Mouse (Mus musculus) stomach, embryonic 15.5 days (tissue): Measurements from ENCODE around the gene Evx1. TPM values are rescaled to one million over a fixed set of nuclear protein-coding genes. Genes with fewer than 3 reads are reported as not detected.

Experiments used
- ATAC-seq: fragments of 200-750 bp; cut with Nextera tagmentation; 2 replicates; pipeline ENCODE4 v1.8.0; 2017; ENCODE audit warnings: low read depth, moderate number of reproducible peaks, moderate TSS enrichment; ENCODE audit not compliant: insufficient read depth, low FRiP score
- H3K27ac ChIP-seq: fragments of 300-500 bp; sonication (generic); 2 replicates; pipeline ENCODE4 v1.5.1; 2015; ENCODE audit warnings: mild to moderate bottlenecking, inconsistent platforms
- H3K27me3 ChIP-seq: fragments of 300-500 bp; sonication (generic); replicated peaks from 2 replicates; pipeline ENCODE4 v1.6.1; 2015; ENCODE audit warnings: inconsistent platforms
- H3K36me3 ChIP-seq: fragments of 300-500 bp; sonication (generic); 2 replicates; pipeline ENCODE4 v1.6.1; 2015; ENCODE audit warnings: inconsistent platforms
- H3K4me1 ChIP-seq: fragments of 300-500 bp; sonication (generic); 2 replicates; pipeline ENCODE4 v1.6.1; 2015; ENCODE audit warnings: inconsistent platforms
- H3K4me2 ChIP-seq: fragments of 300-500 bp; sonication (generic); 2 replicates; pipeline ENCODE4 v1.6.1; 2015; ENCODE audit warnings: mild to moderate bottlenecking, inconsistent platforms
- H3K4me3 ChIP-seq: fragments of 300-500 bp; sonication (generic); replicated peaks from 2 replicates; pipeline ENCODE4 v1.5.1; 2015; ENCODE audit warnings: inconsistent platforms
- H3K9ac ChIP-seq: fragments of 300-500 bp; sonication (generic); 2 replicates; pipeline ENCODE4 v1.6.1; 2015; ENCODE audit warnings: inconsistent platforms
- H3K9me3 ChIP-seq: fragments of 300-500 bp; sonication (generic); 2 replicates; pipeline ENCODE4 v1.6.1; 2016; ENCODE audit warnings: inconsistent platforms
- WGBS: fragments of 180-500 bp; shearing (Covaris S2); methylation state at CpG from one replicate; pipeline ENCODE4 v1.1.7; 2015; 5-methylcytosine and 5-hydroxymethylcytosine counted together
- polyA plus RNA-seq: library from polyadenylated mRNA; unstranded; fragments of >200 nt; fragmentation: Nextera tagmentation; extraction: Ambion mirVana; gene quantifications from 2 replicates; pipeline ENCODE4 v1.2.1, GENCODE M21; 2015

Gene Evx1
- polyA plus RNA-seq, 1 experiment from 2014 or later: not detected

DNA sequence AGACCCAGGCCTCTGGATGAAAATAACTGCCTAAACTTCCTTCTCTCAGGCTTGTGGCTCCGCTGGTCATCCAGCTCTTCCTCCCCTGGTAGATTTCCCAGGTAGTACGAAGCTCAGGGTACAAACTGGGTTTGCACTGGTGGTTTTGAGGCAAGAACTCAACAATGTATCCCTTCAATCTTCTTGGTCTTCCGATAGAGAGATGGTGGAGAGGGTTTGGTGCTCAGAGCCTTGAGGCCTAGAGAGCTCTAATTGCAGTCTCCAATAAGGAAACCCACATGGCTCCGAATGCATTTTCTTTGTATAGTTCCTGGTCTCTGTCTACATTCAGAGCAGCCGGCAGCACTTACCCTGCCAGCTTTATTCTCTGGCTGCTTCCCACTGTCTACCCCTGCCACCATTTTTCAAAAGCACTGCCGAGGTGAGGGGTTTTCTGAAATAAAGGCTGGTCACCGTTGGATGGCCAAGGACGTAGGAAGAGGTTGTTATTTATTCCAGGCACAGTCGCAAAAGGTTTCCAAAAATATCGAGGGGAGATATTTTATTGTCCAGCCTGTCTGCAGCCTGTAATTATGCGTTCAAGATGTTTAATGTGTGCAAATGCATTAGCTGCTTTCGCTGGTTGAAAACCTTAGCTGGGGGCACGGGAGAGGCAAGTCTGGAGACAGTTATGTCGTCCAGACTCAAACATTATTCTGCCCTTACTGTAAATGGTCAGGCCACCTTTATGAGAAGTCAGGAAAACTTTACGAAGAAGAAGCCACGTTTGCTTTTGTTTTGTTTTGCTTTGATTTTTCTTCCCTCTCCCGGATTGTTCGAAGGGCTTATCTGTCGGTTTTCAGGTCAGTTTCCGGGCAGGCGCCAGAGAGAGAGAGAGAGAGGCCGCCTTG lies 40.3 kb upstream of the Evx1 start:
- H3K4me1 ChIP-seq: no peaks in the 10 kb centered on the region
- no peak overlapping the region for H3K4me2 ChIP-seq
- peaks cover 96% of the 10 kb centered on the region for H3K27me3 ChIP-seq
- no peak overlapping the region for H3K27ac ChIP-seq
- no peaks in the 10 kb centered on the region for H3K9me3 ChIP-seq
- no peak for ATAC-seq
- H3K9ac ChIP-seq: no peak overlapping the region
- 14% methylated on average over 21 of the region's 22 CpGs for WGBS
- no peak overlapping the region for H3K4me3 ChIP-seq
- H3K36me3 ChIP-seq: no peaks in the 10 kb centered on the region

GRCm38 (mm10) chr6:52273656-52274280 lies 39.5 kb upstream of the Evx1 start:
- Histone ChIP-seq H3K4me2 (no peak overlapping the region), H3K27ac (no peak overlapping the region), H3K4me3 (no peak overlapping the region), H3K36me3 (no peaks in the 10 kb centered on the region), H3K27me3 (peaks cover 91% of the 10 kb centered on the region), H3K4me1 (no peaks in the 10 kb centered on the region), H3K9me3 (no peaks in the 10 kb centered on the region), H3K9ac (no peak overlapping the region)
- no peak for ATAC-seq
- 4% methylated on average over 22 of the region's 22 CpGs for WGBS

DNA sequence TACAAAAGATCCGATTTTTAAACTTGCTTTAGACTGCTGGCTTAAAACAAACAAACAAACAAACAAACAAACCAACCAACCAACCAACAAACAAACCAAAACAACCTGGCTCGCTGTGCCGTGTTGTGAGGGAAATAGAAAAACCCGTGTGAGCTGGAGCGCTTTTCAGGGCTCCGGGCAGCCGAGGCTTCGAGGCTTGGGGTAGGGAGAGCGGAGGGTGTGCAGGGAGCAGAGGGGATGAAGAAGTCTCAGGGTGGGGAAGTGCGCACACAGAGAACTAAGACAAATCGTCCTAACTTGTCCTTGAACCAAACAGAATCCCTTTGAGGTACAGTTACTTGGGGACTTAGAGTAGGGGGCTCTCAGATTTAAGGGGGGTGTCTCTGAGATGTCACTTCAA lies 38.7 kb upstream of the Evx1 start:
- Histone ChIP-seq H3K36me3 (no peaks in the 10 kb centered on the region), H3K27me3 (peaks cover 87% of the 10 kb centered on the region), H3K9ac (no peak overlapping the region), H3K4me3 (no peak overlapping the region), H3K4me1 (no peaks in the 10 kb centered on the region), H3K9me3 (no peaks in the 10 kb centered on the region), H3K27ac (no peak overlapping the region), H3K4me2 (no peak overlapping the region)
- 6% methylated on average over 11 of the region's 11 CpGs for WGBS
- ATAC-seq: no peak

- H3K27me3 ChIP-seq: peaks cover 75% of the 10 kb centered on the region
- no peak for ATAC-seq
- no peaks in the 10 kb centered on the region for H3K36me3 ChIP-seq
- no peaks in the 10 kb centered on the region for H3K4me1 ChIP-seq
- no peak overlapping the region for H3K4me3 ChIP-seq
- H3K9me3 ChIP-seq: no peaks in the 10 kb centered on the region
- no peak overlapping the region for H3K27ac ChIP-seq
- H3K9ac ChIP-seq: no peak overlapping the region
- H3K4me2 ChIP-seq: no peak overlapping the region
- WGBS: 10% methylated on average over 8 of the region's 8 CpGs
Observed at GRCm38 (mm10) chr6:52275563-52276280, 37.6 kb upstream of the Evx1 start.

DNA sequence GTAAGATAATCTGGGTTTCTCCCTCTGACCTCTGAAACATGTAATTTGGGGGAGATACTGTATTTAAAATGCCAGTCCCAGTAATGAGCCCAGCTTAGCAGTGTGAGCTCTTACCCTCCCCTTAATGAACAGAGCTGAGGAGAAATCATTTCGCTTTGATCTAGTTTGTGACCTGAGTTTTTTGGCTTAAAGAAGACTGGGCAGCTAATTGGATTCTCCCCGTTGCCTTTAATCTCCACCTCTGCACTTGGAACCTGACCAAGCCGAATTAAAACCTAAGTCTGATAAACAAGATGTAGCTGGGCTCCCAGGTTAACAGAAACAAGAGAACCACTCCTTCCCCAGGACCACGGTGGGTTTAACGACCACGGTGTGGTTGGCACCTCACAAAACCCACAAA lies 36.9 kb upstream of the Evx1 start:
- Histone ChIP-seq H3K9me3 (no peaks in the 10 kb centered on the region), H3K27ac (no peak overlapping the region), H3K27me3 (peaks cover 75% of the 10 kb centered on the region), H3K36me3 (no peaks in the 10 kb centered on the region), H3K4me2 (no peak overlapping the region), H3K4me3 (no peak overlapping the region), H3K9ac (no peak overlapping the region), H3K4me1 (no peaks in the 10 kb centered on the region)
- no peak for ATAC-seq
- WGBS: 5% methylated on average over 6 of the region's 6 CpGs

DNA sequence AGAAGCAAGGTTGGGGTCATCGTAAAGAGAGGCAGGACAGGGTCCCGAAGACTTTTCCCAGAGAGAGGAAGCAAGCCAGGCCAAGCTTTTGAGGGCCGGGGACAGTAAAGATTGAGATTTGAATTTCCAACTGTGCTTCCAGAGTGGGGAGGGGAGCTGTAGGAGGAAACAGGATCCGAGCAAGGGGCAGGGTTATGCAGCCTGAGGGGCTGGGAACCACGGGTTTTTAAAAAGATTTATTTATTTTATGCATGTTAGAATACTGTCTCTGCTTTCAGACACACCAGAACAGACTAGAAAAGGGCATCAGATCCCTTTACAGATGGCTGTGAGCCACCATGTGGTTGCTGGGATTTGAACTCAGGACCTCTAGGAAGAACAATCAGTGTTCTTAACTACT lies 36.4 kb upstream of the Evx1 start:
- H3K4me1 ChIP-seq: no peaks in the 10 kb centered on the region
- no peaks in the 10 kb centered on the region for H3K36me3 ChIP-seq
- no peak overlapping the region for H3K4me2 ChIP-seq
- H3K27ac ChIP-seq: no peak overlapping the region
- no peak for ATAC-seq
- H3K9me3 ChIP-seq: no peaks in the 10 kb centered on the region
- no peak overlapping the region for H3K4me3 ChIP-seq
- no peak overlapping the region for H3K9ac ChIP-seq
- WGBS: 7% methylated on average over 5 of the region's 5 CpGs
- peaks cover 70% of the 10 kb centered on the region for H3K27me3 ChIP-seq

DNA sequence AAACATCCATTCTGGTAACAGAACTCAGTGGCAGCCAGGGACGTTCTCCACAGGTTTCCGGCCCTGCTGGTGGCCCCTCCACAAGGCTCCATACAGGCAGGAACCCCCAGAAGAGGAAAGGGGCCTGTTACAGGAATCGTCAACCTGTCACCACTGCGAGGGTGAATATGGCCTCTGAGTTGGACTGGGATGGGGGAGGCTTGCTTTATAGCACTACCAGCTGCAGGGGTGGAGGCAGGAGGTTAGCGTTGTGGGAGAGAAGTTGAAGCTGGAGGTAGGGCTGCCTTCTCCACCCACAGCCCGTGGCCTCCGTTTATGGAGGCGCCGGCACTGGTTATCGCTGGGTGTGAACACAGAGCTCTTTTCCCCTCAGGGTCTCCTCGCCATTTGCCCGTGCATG lies 32.2 kb upstream of the Evx1 start:
- Histone ChIP-seq H3K4me2 (no peak overlapping the region), H3K9ac (no peak overlapping the region), H3K27ac (no peak overlapping the region), H3K4me1 (no peaks in the 10 kb centered on the region), H3K36me3 (no peaks in the 10 kb centered on the region), H3K4me3 (no peak overlapping the region), H3K27me3 (peaks cover 37% of the 10 kb centered on the region), H3K9me3 (no peaks in the 10 kb centered on the region)
- WGBS: 64% methylated on average over 12 of the region's 12 CpGs
- ATAC-seq: no peak

GRCm38 (mm10) chr6:52283896-52284295 lies 29.4 kb upstream of the Evx1 start:
- no peak overlapping the region for H3K27ac ChIP-seq
- WGBS: 89% methylated on average over 5 of the region's 5 CpGs
- no peak overlapping the region for H3K4me3 ChIP-seq
- no peaks in the 10 kb centered on the region for H3K36me3 ChIP-seq
- no peak for ATAC-seq
- H3K4me2 ChIP-seq: no peak overlapping the region
- H3K9ac ChIP-seq: no peak overlapping the region
- no peaks in the 10 kb centered on the region for H3K4me1 ChIP-seq
- peaks cover 19% of the 10 kb centered on the region for H3K27me3 ChIP-seq
- H3K9me3 ChIP-seq: no peaks in the 10 kb centered on the region

DNA sequence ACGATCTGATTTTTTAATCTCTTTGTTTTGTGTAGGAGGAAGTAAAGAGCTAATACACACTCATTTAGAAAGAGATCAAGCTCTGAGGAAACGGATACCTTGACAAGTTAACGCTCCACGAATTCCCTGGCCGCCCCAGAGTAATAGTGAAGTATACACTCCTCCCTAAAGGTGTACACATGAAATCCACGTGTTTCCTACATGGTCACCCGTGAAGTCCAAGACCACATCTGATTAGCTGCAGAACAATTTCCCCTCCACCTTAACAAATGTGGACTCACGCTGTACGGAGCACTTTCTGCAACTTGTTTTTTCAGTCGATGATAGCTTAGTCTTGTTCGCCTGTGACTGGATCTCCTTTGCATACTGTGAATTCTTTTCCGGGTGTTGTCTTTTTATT lies 23.1 kb upstream of the Evx1 start:
- no peak for ATAC-seq

GRCm38 (mm10) chr6:52291021-52291860 lies 22.1 kb upstream of the Evx1 start:
- peak overlapping the region; percentile 53 for H3K4me2 ChIP-seq
- H3K9ac ChIP-seq: no peak overlapping the region
- ATAC-seq: no peak
- peak overlapping the region; percentile 28 for H3K4me3 ChIP-seq
- H3K36me3 ChIP-seq: no peaks in the 10 kb centered on the region
- WGBS: 5% methylated on average over 45 of the region's 45 CpGs
- H3K27ac ChIP-seq: no peak overlapping the region
- H3K4me1 ChIP-seq: peaks cover 7% of the 10 kb centered on the region
- H3K9me3 ChIP-seq: no peaks in the 10 kb centered on the region
- H3K27me3 ChIP-seq: peaks cover 45% of the 10 kb centered on the region

More for the DNA sequence above, 23.1 kb upstream of the Evx1 start:
- Histone ChIP-seq H3K4me3 (no peak overlapping the region), H3K4me2 (no peak overlapping the region), H3K27ac (no peak overlapping the region), H3K4me1 (peaks cover 7% of the 10 kb centered on the region), H3K36me3 (no peaks in the 10 kb centered on the region), H3K27me3 (peaks cover 45% of the 10 kb centered on the region), H3K9ac (no peak overlapping the region), H3K9me3 (no peaks in the 10 kb centered on the region)
- 19% methylated on average over 12 of the region's 12 CpGs for WGBS

GRCm38 (mm10) chr6:52292328-52292727 lies 21.0 kb upstream of the Evx1 start:
- no peaks in the 10 kb centered on the region for H3K9me3 ChIP-seq
- no peak overlapping the region for H3K27ac ChIP-seq
- H3K4me2 ChIP-seq: no peak overlapping the region
- ATAC-seq: no peak
- H3K27me3 ChIP-seq: peaks cover 45% of the 10 kb centered on the region
- H3K4me3 ChIP-seq: no peak overlapping the region
- H3K9ac ChIP-seq: no peak overlapping the region
- H3K36me3 ChIP-seq: no peaks in the 10 kb centered on the region
- H3K4me1 ChIP-seq: peaks cover 7% of the 10 kb centered on the region
- 61% methylated on average over 7 of the region's 7 CpGs for WGBS
